ENCODE assay signal across 9 mouse cellular contexts in the genomic region with DNA sequence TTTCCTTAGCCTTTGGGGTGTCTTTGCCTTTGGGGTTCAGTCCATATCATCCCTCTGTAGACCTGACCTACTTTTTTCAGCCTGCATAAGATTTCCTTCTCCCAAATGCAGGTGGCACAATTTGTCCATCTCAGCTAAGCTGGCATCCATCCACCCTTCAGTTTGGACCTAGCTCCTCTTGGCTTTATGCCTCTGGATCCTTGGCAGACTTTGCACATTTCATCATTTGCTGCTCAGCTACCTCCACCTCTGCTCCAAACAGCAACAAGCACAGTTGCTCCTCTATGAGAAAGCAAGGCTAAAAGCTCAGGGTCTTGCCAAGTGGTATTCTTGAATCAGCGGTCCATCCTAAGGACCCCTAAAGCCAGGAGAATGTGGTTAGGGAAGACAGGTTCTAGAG.
A peak's percentile ranks its signal among the peaks of the same experiment; 100 is the strongest.
DNase-seq lines count a peak whose midpoint lies in the region; ATAC-seq lines count a peak whose summit lies in the region.
"Had no signal": no experiment of that assay in that cellular context is flagged by ENCODE, and none has a peak within 500 bp of the region (broad histone marks: within the 10 kb centered on the region; RNA-seq: fewer than 3 reads in every experiment).

No protein-coding gene starts in this region.

- ATAC-seq in hindbrain, embryonic 12.5 days (ENCODE audit: low FRiP score) = no peak

- 0 out of 2 replicates have a peak, but pooled peaks cover 3% of the 10 kb centered on the region for H3K4me1 ChIP-seq in hindbrain, embryonic 12.5 days

- peaks cover 18% of the 10 kb centered on the region for H3K27me3 ChIP-seq in hindbrain, embryonic 12.5 days

- WGBS in hindbrain, embryonic 12.5 days = 94% methylated on average over 1 of the region's 1 CpGs

- no peak overlapping the region for H3K4me3 ChIP-seq in hindbrain, embryonic 12.5 days

- H3K4me2 ChIP-seq in hindbrain, embryonic 12.5 days (replicated peaks) = no peak overlapping the region

- H3K27ac ChIP-seq in hindbrain, embryonic 12.5 days = no peak overlapping the region

- DNase-seq in heart, adult 18-20 months = peak; percentile 64 to 70
- DNase-seq in heart, postnatal 25 days (ENCODE audit: low spot score) = no peak
- DNase-seq in right cerebral cortex, adult 18-20 months = peak; percentile 74
- no peak for DNase-seq in right cerebral cortex, postnatal 14 days
- peak; percentile 29 for DNase-seq in fibroblast of lung, adult 2 months (ENCODE audit: low read depth)
- DNase-seq in skeletal muscle tissue, adult 2 months (ENCODE audit: low read depth, low spot score) = peak; percentile 17
- no peak for DNase-seq in spleen, adult 12 weeks (ENCODE audit: low spot score)
- DNase-seq: lung, postnatal 10 days had no signal

- H3K9me3 ChIP-seq in hindbrain, embryonic 12.5 days (replicated peaks) = no peaks in the 10 kb centered on the region

- no peak overlapping the region for H3K9ac ChIP-seq in hindbrain, embryonic 12.5 days

- H3K36me3 ChIP-seq in hindbrain, embryonic 12.5 days = no peaks in the 10 kb centered on the region

- intact Hi-C loops in heart, postnatal 25 days (cut with DNase I) = no loop called here

Comparison
In these comparisons a context has a peak if more than half of its experiments do, and no peak if none do; other contexts are left out.
1. DNase-seq: peak in heart, adult 18-20 months (2 of 2), right cerebral cortex, adult 18-20 months (single experiment), fibroblast of lung, adult 2 months (single experiment) and skeletal muscle tissue, adult 2 months (single experiment); none in heart, postnatal 25 days (single experiment), right cerebral cortex, postnatal 14 days (single experiment) and spleen, adult 12 weeks (single experiment).